ENCODE assay signal across 15 mouse cellular contexts in the genomic region with DNA sequence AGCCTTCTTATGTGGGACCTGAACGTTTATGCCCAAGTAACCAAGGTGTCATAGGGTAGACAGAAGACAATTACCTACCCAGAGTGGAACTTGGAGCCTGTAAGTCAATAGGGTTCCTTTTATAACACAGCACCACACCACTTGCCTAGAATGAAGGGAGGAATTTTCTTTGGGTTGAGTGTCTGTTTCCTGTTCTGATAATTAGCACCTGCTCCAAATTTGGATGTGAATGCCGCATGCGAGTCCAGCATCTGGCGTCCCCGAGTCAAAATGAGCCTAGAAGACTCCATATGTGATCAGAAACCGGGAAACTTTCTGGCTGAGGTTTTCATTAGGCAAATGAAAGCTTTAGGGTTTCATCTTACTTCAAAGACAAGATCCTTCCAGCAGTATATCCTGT.
DNase-seq lines count a peak whose midpoint lies in the region; ATAC-seq and TF ChIP-seq lines count a peak whose summit lies in the region.
"Had no signal": no experiment of that assay in that cellular context is flagged by ENCODE, and none has a peak within 500 bp of the region (broad histone marks: within the 10 kb centered on the region; RNA-seq: fewer than 3 reads in every experiment).

No protein-coding gene starts in this region.

- TF ChIP-seq CTCF in kidney, adult 2 months (conservative IDR thresholded peaks at IDR 0.05; ENCODE audit: insufficient read depth, insufficient read length, low read depth, low read length) = no peak

- 0 out of 2 replicates have a peak, but pooled peaks cover 5% of the 10 kb centered on the region for H3K27me3 ChIP-seq in heart, embryonic 10.5 days (ENCODE audit: insufficient read depth, poor library complexity, severe bottlenecking)
- H3K27me3 ChIP-seq in kidney, embryonic 15.5 days = no peaks in the 10 kb centered on the region
- H3K27me3 ChIP-seq in kidney, adult 2 months (replicated peaks; ENCODE audit: control insufficient read depth, insufficient read depth, low read length) = no peaks in the 10 kb centered on the region
- peaks cover 4% of the 10 kb centered on the region; the same call in 1 of the 2 replicates for H3K27me3 ChIP-seq in limb, embryonic 12.5 days
- H3K27me3 ChIP-seq in midbrain, embryonic 15.5 days (replicated peaks) = no peaks in the 10 kb centered on the region
- H3K27me3 ChIP-seq: midbrain, embryonic 13.5 days; neural tube, embryonic 13.5 days had no signal

- H3K4me2 ChIP-seq in kidney, embryonic 15.5 days = peak overlapping the region; percentile 50
- H3K4me2 ChIP-seq in limb, embryonic 12.5 days = peak overlapping the region; percentile 50
- H3K4me2 ChIP-seq in midbrain, embryonic 15.5 days = no peak overlapping the region
- H3K4me2 ChIP-seq: midbrain, embryonic 13.5 days had no signal

- no peak overlapping the region for H3K4me3 ChIP-seq in heart, embryonic 10.5 days
- no peak overlapping the region for H3K4me3 ChIP-seq in kidney, embryonic 15.5 days (replicated peaks)
- no peak overlapping the region for H3K4me3 ChIP-seq in kidney, adult 2 months (ENCODE audit: insufficient read depth, low read depth, low read length)
- 0 out of 2 replicates have a peak overlapping the region, but pooled peaks have one; percentile 13 for H3K4me3 ChIP-seq in limb, embryonic 12.5 days (replicated peaks)
- H3K4me3 ChIP-seq in midbrain, embryonic 15.5 days = no peak overlapping the region
- H3K4me3 ChIP-seq: midbrain, embryonic 13.5 days; neural tube, embryonic 13.5 days had no signal

- intact Hi-C loops in heart, postnatal 36 days (cut with DNase I) = no loop called here
- intact Hi-C loops in gastrocnemius, postnatal 14 days (cut with DNase I; ENCODE audit: low total_unique reads) = no loop called here

- peak; percentile 52 for ATAC-seq in kidney, embryonic 15.5 days (replicated peaks; ENCODE audit: low FRiP score)
- no peak for ATAC-seq in limb, embryonic 12.5 days (ENCODE audit: insufficient number of reproducible peaks, insufficient read depth, low FRiP score, low TSS enrichment, low read depth)
- no peak for ATAC-seq in midbrain, embryonic 15.5 days (replicated peaks)
- ATAC-seq: inflammation-experienced regulatory T-cells, adult 6 months; midbrain, embryonic 13.5 days had no signal

- no peak overlapping the region for H3K9ac ChIP-seq in kidney, embryonic 15.5 days
- no peak overlapping the region for H3K9ac ChIP-seq in limb, embryonic 12.5 days (replicated peaks)
- no peak overlapping the region for H3K9ac ChIP-seq in midbrain, embryonic 15.5 days
- H3K9ac ChIP-seq: midbrain, embryonic 13.5 days; neural tube, embryonic 13.5 days had no signal

- H3K36me3 ChIP-seq in heart, embryonic 10.5 days = no peaks in the 10 kb centered on the region
- H3K36me3 ChIP-seq in kidney, embryonic 15.5 days = no peaks in the 10 kb centered on the region
- no peaks in the 10 kb centered on the region for H3K36me3 ChIP-seq in kidney, adult 2 months (ENCODE audit: control insufficient read depth, insufficient read depth, low read length)
- H3K36me3 ChIP-seq in limb, embryonic 12.5 days = no peaks in the 10 kb centered on the region
- H3K36me3 ChIP-seq in midbrain, embryonic 15.5 days (replicated peaks) = no peaks in the 10 kb centered on the region
- H3K36me3 ChIP-seq: midbrain, embryonic 13.5 days; neural tube, embryonic 13.5 days had no signal

- 59% methylated on average over 6 of the region's 6 CpGs for WGBS in heart, embryonic 10.5 days
- 30% methylated on average over 6 of the region's 6 CpGs for WGBS in kidney, embryonic 15.5 days
- 41% methylated on average over 6 of the region's 6 CpGs for WGBS in kidney, adult 2 months
- 7% methylated on average over 6 of the region's 6 CpGs for whole genome bisulfite sequencing in limb, embryonic 12.5 days
- WGBS in midbrain, embryonic 15.5 days = 77% methylated on average over 6 of the region's 6 CpGs

- no peak for DNase-seq in heart, embryonic 10.5 days (ENCODE audit: low spot score)
- DNase-seq in heart, postnatal 36 days = no peak
- no peak for DNase-seq in kidney, adult 2 months
- peak; percentile 27 for DNase-seq in embryo, embryonic 9.5 days (ENCODE audit: extremely low spot score)
- no peak for DNase-seq in gastrocnemius, postnatal 14 days
- DNase-seq: cerebellum, adult 2 months; gastrocnemius, adult 2 months; right cerebral cortex, adult 18-20 months; thymus, adult 18-20 months had no signal

- no peak for TF ChIP-seq POLR2A in kidney, adult 2 months (IDR thresholded peaks at IDR 0.05; ENCODE audit: low read depth, low read length)

- peak overlapping the region; percentile 65 for H3K27ac ChIP-seq in heart, embryonic 10.5 days
- peak overlapping the region; percentile 60 for H3K27ac ChIP-seq in kidney, embryonic 15.5 days
- no peak overlapping the region for H3K27ac ChIP-seq in kidney, adult 2 months (ENCODE audit: insufficient read depth, low read depth, low read length)
- H3K27ac ChIP-seq in limb, embryonic 12.5 days = peak overlapping the region; percentile 18
- no peak overlapping the region for H3K27ac ChIP-seq in midbrain, embryonic 15.5 days
- H3K27ac ChIP-seq: gastrocnemius, adult 2 months; midbrain, embryonic 13.5 days; neural tube, embryonic 13.5 days had no signal

- no peaks in the 10 kb centered on the region for H3K9me3 ChIP-seq in heart, embryonic 10.5 days
- H3K9me3 ChIP-seq in kidney, embryonic 15.5 days (replicated peaks) = no peaks in the 10 kb centered on the region
- no peaks in the 10 kb centered on the region for H3K9me3 ChIP-seq in limb, embryonic 12.5 days
- H3K9me3 ChIP-seq in midbrain, embryonic 15.5 days = no peaks in the 10 kb centered on the region
- H3K9me3 ChIP-seq: midbrain, embryonic 13.5 days; neural tube, embryonic 13.5 days had no signal

- H3K4me1 ChIP-seq in heart, embryonic 10.5 days = peaks cover 11% of the 10 kb centered on the region; the same call in 1 of the 2 replicates
- H3K4me1 ChIP-seq in kidney, embryonic 15.5 days = peaks cover 13% of the 10 kb centered on the region; the same call in 1 of the 2 replicates
- no peaks in the 10 kb centered on the region for H3K4me1 ChIP-seq in kidney, adult 2 months (ENCODE audit: control insufficient read depth, insufficient read depth, low read length)
- H3K4me1 ChIP-seq in limb, embryonic 12.5 days (replicated peaks) = peaks cover 20% of the 10 kb centered on the region
- no peaks in the 10 kb centered on the region for H3K4me1 ChIP-seq in midbrain, embryonic 15.5 days
- H3K4me1 ChIP-seq: midbrain, embryonic 13.5 days; neural tube, embryonic 13.5 days had no signal

Comparison
In these comparisons a context has a peak if more than half of its experiments do, and no peak if none do; other contexts are left out.
1. H3K27ac ChIP-seq: peak in heart, embryonic 10.5 days (single experiment), kidney, embryonic 15.5 days (single experiment) and limb, embryonic 12.5 days (single experiment); none in kidney, adult 2 months (single experiment) and midbrain, embryonic 15.5 days (single experiment).